Mouse (Mus musculus) kidney, embryonic 14.5 days (tissue): ENCODE results near the gene Pfdn2. TPM values are rescaled to one million over a fixed set of nuclear protein-coding genes. Genes with fewer than 3 reads are reported as not detected.

Experiments used
- ATAC-seq: fragments of 200-750 bp; cut with Nextera tagmentation; 2 replicates; pipeline ENCODE4 v1.8.0; 2017; ENCODE audit warnings: moderate number of reproducible peaks, mild to moderate bottlenecking, moderate TSS enrichment, moderate library complexity; ENCODE audit not compliant: low FRiP score, low TSS enrichment
- H3K27ac ChIP-seq: fragments of 300-500 bp; sonication (generic); 2 replicates; pipeline ENCODE4 v1.5.1; 2014; ENCODE audit warnings: low read depth, mild to moderate bottlenecking, low read length, moderate library complexity, mixed read lengths
- H3K27me3 ChIP-seq: fragments of 300-500 bp; sonication (generic); 2 replicates; pipeline ENCODE4 v1.6.1; 2014; ENCODE audit warnings: mild to moderate bottlenecking, low read length; ENCODE audit not compliant: control insufficient read depth, insufficient read depth
- H3K36me3 ChIP-seq: fragments of 300-500 bp; sonication (generic); 2 replicates; pipeline ENCODE4 v1.6.1; 2014; ENCODE audit warnings: low read length, mixed read lengths; ENCODE audit not compliant: control insufficient read depth, insufficient read depth
- H3K4me1 ChIP-seq: fragments of 300-500 bp; sonication (generic); 2 replicates; pipeline ENCODE4 v1.6.1; 2014; ENCODE audit warnings: low read length, mixed read lengths; ENCODE audit not compliant: control insufficient read depth, insufficient read depth
- H3K4me2 ChIP-seq: fragments of 300-500 bp; sonication (generic); replicated peaks from 2 replicates; pipeline ENCODE4 v1.6.1; 2014; ENCODE audit warnings: low read depth, mild to moderate bottlenecking, low read length
- H3K4me3 ChIP-seq: fragments of 300-500 bp; sonication (generic); 2 replicates; pipeline ENCODE4 v1.5.1; 2014; ENCODE audit warnings: mild to moderate bottlenecking, low read length
- H3K9ac ChIP-seq: fragments of 300-500 bp; sonication (generic); 2 replicates; pipeline ENCODE4 v1.6.1; 2014; ENCODE audit warnings: low read depth, mild to moderate bottlenecking, low read length, moderate library complexity
- H3K9me3 ChIP-seq: fragments of 300-500 bp; sonication (generic); 2 replicates; pipeline ENCODE4 v1.6.1; 2016; ENCODE audit warnings: low read length; ENCODE audit not compliant: control insufficient read depth
- WGBS: fragments of 180-500 bp; shearing (Covaris S2); extraction: QIAGEN DNeasy Blood & Tissue Kit; methylation state at CpG from one replicate; pipeline ENCODE4 v1.1.7; 2014; 5-methylcytosine and 5-hydroxymethylcytosine counted together
- polyA plus RNA-seq: library from polyadenylated mRNA; unstranded; fragments of >200 nt; fragmentation: Nextera tagmentation; extraction: Ambion mirVana; gene quantifications from 2 replicates; pipeline ENCODE4 v1.2.1, GENCODE M21; 2014

The Pfdn2 gene
- polyA plus RNA-seq, 1 experiment from 2014 or later: 53.7 TPM

DNA sequence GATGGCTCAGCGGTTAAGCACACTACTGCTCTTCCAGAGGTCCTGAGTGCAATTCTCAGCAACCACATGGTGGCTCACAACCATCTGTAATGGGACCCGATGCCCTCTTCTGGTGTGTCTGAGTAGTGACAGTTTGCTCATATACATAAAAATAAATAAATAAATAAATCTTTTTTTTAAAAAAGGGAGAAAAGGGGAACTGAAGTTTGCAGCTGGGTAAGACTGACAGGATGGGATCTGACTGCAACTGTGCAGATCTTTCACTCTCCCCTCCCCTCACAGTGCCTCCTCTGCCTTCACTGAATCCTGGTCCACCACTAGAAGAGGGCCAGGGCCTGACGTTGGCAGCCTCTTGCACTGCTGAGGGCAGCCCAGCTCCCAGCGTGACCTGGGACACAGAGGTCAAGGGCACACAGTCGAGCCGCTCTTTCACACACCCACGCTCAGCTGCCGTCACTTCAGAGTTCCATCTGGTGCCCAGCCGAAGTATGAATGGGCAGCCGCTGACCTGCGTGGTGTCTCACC lies 36.7 kb downstream of the Pfdn2 start:
- peaks cover 7% of the 10 kb centered on the region for H3K27me3 ChIP-seq
- H3K4me1 ChIP-seq: peaks cover 8% of the 10 kb centered on the region; the same call in 1 of the 2 replicates
- no peaks in the 10 kb centered on the region for H3K36me3 ChIP-seq
- no peak overlapping the region for H3K4me2 ChIP-seq
- no peak for ATAC-seq
- no peak overlapping the region for H3K27ac ChIP-seq
- WGBS: 80% methylated on average over 11 of the region's 11 CpGs
- no peak overlapping the region for H3K9ac ChIP-seq
- H3K9me3 ChIP-seq: no peaks in the 10 kb centered on the region
- no peak overlapping the region for H3K4me3 ChIP-seq

DNA sequence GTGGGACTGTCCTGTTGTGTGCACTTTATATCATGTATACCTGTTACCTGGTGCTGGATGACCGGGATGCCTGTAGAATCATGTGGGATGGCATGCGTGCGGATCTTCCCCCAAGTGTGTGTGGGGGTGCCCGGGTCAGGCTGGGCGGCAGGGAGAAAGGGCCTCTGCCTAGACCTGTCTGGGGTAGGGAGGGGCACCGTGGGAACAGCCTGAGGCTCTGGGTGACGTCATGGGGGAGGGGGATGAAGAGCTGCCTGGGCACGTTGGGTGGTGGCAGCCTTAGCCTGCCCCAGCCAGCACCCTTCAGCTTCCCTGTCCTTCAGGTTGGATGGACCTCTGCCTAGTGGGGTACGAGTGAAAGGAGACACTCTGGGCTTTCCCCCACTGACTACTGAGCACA lies 38.9 kb downstream of the Pfdn2 start:
- Histone ChIP-seq H3K36me3 (no peaks in the 10 kb centered on the region), H3K9me3 (no peaks in the 10 kb centered on the region), H3K9ac (no peak overlapping the region), H3K4me1 (peaks cover 8% of the 10 kb centered on the region; the same call in 1 of the 2 replicates), H3K27me3 (peaks cover 7% of the 10 kb centered on the region), H3K27ac (no peak overlapping the region), H3K4me2 (no peak overlapping the region), H3K4me3 (no peak overlapping the region)
- 60% methylated on average over 9 of the region's 9 CpGs for WGBS
- no peak for ATAC-seq

DNA sequence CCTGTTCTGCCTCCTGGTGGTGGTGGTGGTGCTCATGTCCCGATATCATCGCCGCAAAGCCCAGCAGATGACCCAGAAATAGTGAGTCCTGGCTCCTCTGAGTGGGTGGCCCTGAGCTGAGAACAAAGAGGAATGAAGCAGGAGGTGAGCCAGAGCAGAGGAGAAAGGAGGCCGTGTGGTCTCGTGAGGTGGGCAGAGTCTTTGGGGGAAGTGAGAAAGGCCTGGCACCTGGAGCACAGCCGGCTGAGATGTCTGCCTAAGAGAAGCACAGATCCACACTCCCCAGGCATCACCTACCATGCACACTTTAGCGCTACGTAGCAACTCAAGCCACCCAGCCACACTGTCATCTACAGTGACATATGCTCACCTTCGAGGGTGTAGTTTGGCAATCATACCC lies 39.7 kb downstream of the Pfdn2 start:
- no peak overlapping the region for H3K4me2 ChIP-seq

DNA sequence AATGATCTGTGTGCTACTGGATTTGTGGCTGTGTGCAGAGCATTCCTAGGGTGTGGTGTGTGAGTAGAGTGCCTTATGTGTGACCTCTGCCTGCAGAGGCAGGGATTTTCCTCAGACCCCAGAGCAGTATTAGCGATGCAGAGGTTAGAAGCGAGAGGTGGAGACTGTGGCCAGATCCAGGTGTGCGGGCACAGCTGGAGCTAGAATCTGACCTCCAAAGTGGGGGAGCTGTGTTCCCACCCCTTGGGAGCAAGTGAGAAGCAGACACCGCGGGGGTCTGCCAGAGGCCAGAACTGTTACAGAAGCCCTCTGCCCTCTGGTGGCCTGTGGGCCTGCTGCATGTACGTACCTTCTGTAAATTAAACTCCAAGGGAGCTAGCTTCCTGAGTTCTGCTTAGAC lies 41.6 kb downstream of the Pfdn2 start:
- WGBS: 19% methylated on average over 6 of the region's 6 CpGs
- Histone ChIP-seq H3K4me3 (no peak overlapping the region), H3K27me3 (no peaks in the 10 kb centered on the region), H3K4me2 (no peak overlapping the region), H3K27ac (no peak overlapping the region), H3K36me3 (no peaks in the 10 kb centered on the region), H3K9me3 (no peaks in the 10 kb centered on the region), H3K9ac (no peak overlapping the region), H3K4me1 (no peaks in the 10 kb centered on the region)
- ATAC-seq: peak; percentile 63

More for the DNA sequence above, 39.7 kb downstream of the Pfdn2 start:
- Histone ChIP-seq H3K36me3 (no peaks in the 10 kb centered on the region), H3K4me3 (no peak overlapping the region), H3K9me3 (no peaks in the 10 kb centered on the region), H3K27me3 (peaks cover 7% of the 10 kb centered on the region), H3K4me1 (0 out of 2 replicates have a peak, but pooled peaks cover 1% of the 10 kb centered on the region), H3K27ac (no peak overlapping the region), H3K9ac (no peak overlapping the region)
- 72% methylated on average over 9 of the region's 9 CpGs for WGBS
- ATAC-seq: no peak

DNA sequence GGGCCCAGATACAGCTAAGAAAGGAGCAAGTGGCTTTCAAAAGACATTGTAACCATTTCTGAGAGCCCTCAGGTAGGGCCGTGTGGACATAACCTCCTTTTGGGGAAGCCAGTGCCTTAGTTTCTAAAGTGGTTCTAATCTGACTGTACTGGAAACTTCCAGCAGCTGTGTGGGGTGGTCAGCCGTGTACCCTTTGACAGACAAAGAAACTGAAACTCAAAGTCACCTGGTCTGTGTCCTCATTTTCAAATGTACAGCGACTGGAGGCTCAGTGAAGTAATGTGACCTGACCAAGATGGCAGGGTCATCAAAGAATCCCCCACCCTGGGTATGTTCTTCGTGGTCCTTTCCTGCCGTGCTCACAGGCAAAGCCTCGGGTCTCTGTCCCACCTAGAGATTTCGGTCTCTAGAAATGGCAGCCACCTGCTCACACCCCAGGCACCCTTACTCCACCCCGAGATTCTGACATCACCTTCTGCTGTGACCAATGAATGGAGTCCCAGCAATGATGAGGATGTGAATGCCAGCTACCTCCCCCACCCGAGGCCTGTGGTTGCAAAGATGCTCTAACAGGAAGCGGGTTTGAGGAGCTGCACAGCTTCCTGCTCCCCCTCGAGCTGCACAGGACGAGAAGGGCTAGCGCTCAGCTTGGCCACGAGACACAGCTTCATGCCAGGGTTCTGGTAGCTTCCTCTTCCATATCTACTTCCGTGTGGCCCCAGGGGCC lies 43.1 kb downstream of the Pfdn2 start, which contains the start of gene Arhgap30:
Gene Arhgap30, plus strand, starts transcription at position 579 of the 727 bp plus-strand sequence.
- Histone ChIP-seq H3K27ac (no peak within 1 kb of the TSS), H3K27me3 (no peaks in the 10 kb centered on the region), H3K4me1 (no peaks in the 10 kb centered on the region), H3K4me3 (no peak within 1 kb of the TSS), H3K36me3 (no peaks in the 10 kb centered on the region), H3K9ac (no peak within 1 kb of the TSS), H3K9me3 (no peaks in the 10 kb centered on the region), H3K4me2 (no peak within 1 kb of the TSS)
- ATAC-seq: no peak
- 84% methylated on average over 15 of the region's 15 CpGs for WGBS

- Histone ChIP-seq H3K4me3 (no peak overlapping the region), H3K27me3 (no peaks in the 10 kb centered on the region), H3K9me3 (no peaks in the 10 kb centered on the region), H3K4me1 (no peaks in the 10 kb centered on the region), H3K4me2 (no peak overlapping the region), H3K36me3 (no peaks in the 10 kb centered on the region), H3K9ac (no peak overlapping the region), H3K27ac (no peak overlapping the region)
- ATAC-seq: no peak
- WGBS: 80% methylated on average over 4 of the region's 4 CpGs
Observed at GRCm38 (mm10) chr1:171390101-171390500, 44.6 kb downstream of the Pfdn2 start.

GRCm38 (mm10) chr1:171401821-171402220 lies 56.4 kb downstream of the Pfdn2 start:
- Histone ChIP-seq H3K4me2 (no peak overlapping the region), H3K9ac (no peak overlapping the region), H3K27ac (no peak overlapping the region), H3K9me3 (no peaks in the 10 kb centered on the region), H3K4me1 (no peaks in the 10 kb centered on the region), H3K4me3 (no peak overlapping the region), H3K27me3 (no peaks in the 10 kb centered on the region), H3K36me3 (no peaks in the 10 kb centered on the region)
- no peak for ATAC-seq
- WGBS: 82% methylated on average over 4 of the region's 4 CpGs

DNA sequence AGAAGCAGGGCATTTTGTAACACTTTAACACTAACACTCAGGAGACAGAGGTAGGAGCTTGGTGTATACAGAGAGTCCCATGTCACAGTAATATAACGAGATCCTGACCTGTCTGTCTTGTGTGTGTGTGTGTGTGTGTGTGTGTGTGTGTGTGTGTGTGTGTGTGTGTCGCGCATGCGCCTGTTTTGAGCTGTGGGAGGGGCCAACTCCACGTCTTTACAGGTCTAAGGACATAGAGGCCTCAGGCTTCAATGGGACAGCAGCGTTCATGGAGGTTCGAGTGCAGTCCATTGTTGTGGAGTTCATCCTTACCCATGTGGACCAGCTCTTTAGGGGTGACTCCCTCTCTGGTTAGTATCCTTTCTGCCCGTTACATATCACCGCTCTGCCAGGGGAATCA lies 57.5 kb downstream of the Pfdn2 start:
- H3K27ac ChIP-seq: no peak overlapping the region
- ATAC-seq: no peak
- WGBS: 78% methylated on average over 9 of the region's 9 CpGs
- H3K9me3 ChIP-seq: no peaks in the 10 kb centered on the region
- no peak overlapping the region for H3K4me3 ChIP-seq
- H3K27me3 ChIP-seq: no peaks in the 10 kb centered on the region
- no peak overlapping the region for H3K9ac ChIP-seq
- H3K4me1 ChIP-seq: no peaks in the 10 kb centered on the region
- H3K4me2 ChIP-seq: no peak overlapping the region
- H3K36me3 ChIP-seq: no peaks in the 10 kb centered on the region

- no peak overlapping the region for H3K9ac ChIP-seq
- no peaks in the 10 kb centered on the region for H3K9me3 ChIP-seq
- H3K27ac ChIP-seq: no peak overlapping the region
- no peaks in the 10 kb centered on the region for H3K36me3 ChIP-seq
- no peak overlapping the region for H3K4me3 ChIP-seq
- H3K4me1 ChIP-seq: no peaks in the 10 kb centered on the region
- ATAC-seq: no peak
- H3K4me2 ChIP-seq: no peak overlapping the region
- 86% methylated on average over 5 of the region's 5 CpGs for WGBS
- H3K27me3 ChIP-seq: no peaks in the 10 kb centered on the region
Observed at GRCm38 (mm10) chr1:171407263-171407662, 61.8 kb downstream of the Pfdn2 start.
